In genomic region chr5:144232531-144232930, GRCm38 (mm10) we compare ENCODE assay signal across 19 mouse cellular contexts. TPM values are rescaled to one million over a fixed set of nuclear protein-coding genes. Genes with fewer than 3 reads are reported as not detected.
"Had no signal": no experiment of that assay in that cellular context is flagged by ENCODE, and none has a peak within 500 bp of the region (broad histone marks: within the 10 kb centered on the region; RNA-seq: fewer than 3 reads in every experiment).

No protein-coding gene starts in this region.

- H3K4me3 ChIP-seq: midbrain, embryonic 13.5 days; midbrain, embryonic 15.5 days; myocyte; neural tube, embryonic 13.5 days; neural tube, embryonic 15.5 days had no signal

- H3K36me3 ChIP-seq: midbrain, embryonic 13.5 days; midbrain, embryonic 15.5 days; neural tube, embryonic 13.5 days; neural tube, embryonic 15.5 days had no signal

- H3K9ac ChIP-seq: lung, embryonic 14.5 days; midbrain, embryonic 13.5 days; midbrain, embryonic 15.5 days; neural tube, embryonic 13.5 days; neural tube, embryonic 15.5 days had no signal

- H3K27ac ChIP-seq: midbrain, embryonic 13.5 days; midbrain, embryonic 15.5 days; neural tube, embryonic 13.5 days; neural tube, embryonic 15.5 days had no signal

- H3K4me1 ChIP-seq: midbrain, embryonic 13.5 days; midbrain, embryonic 15.5 days; neural tube, embryonic 13.5 days; neural tube, embryonic 15.5 days had no signal

- H3K9me3 ChIP-seq: midbrain, embryonic 13.5 days; midbrain, embryonic 15.5 days; neural tube, embryonic 13.5 days; neural tube, embryonic 15.5 days had no signal

- DNase-seq: lung, adult 18-20 months; lung, embryonic 14.5 days; lung, postnatal 10 days; lung, postnatal 4 days; retina, postnatal 1 day; right cerebral cortex, adult 18-20 months; right cerebral cortex, postnatal 25 days; right cerebral cortex, postnatal 4 days; spleen, adult 18-20 months; thymus, adult 18-20 months; thymus, postnatal 14 days; thymus, postnatal 36 days had no signal

- H3K4me2 ChIP-seq: lung, embryonic 14.5 days; midbrain, embryonic 11.5 days; midbrain, embryonic 13.5 days; midbrain, embryonic 15.5 days; neural tube, embryonic 13.5 days; neural tube, embryonic 15.5 days had no signal

- ATAC-seq: midbrain, embryonic 13.5 days; midbrain, embryonic 15.5 days had no signal

- H3K27me3 ChIP-seq: midbrain, embryonic 13.5 days; midbrain, embryonic 15.5 days; neural tube, embryonic 13.5 days; neural tube, embryonic 15.5 days had no signal

RNA-seq across cellular contexts. Expression of gene Bhlha15, which starts 42.4 kb away (rescaled TPM):
- total RNA-seq: midbrain, postnatal 0 days had no signal
- polyA plus RNA-seq: midbrain, embryonic 11.5 days had no signal
